Mouse (Mus musculus) monocyte, adult 2 months (primary cell): ENCODE measurements around the gene Bcl11b.

Experiments
- DNase-seq, 2 experiments: peaks; one replicate each; pipeline ENCODE4 v3.0.0; 2022; ENCODE audit warnings: low spot score in 2 of 2, low read depth in 1 of 2

The Bcl11b gene

DNA sequence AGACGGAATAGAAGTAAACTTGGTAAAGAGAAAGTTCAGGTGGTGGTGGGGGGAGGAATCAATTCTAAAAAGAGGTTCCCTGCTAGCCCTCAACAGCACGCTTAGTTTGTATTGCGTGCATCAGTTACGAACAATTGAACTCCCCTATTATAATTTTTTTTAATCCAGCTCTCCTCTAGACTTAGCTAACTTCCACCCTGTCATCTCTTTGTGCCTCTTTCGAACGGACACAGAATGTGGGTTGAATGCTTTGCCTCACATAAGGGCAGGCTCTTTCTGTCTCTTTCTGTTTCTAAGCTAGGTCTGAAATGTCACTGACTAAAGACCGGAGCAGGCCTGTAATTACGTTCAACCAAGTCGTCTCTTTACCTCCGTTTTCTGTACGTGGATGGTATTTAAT is 28.9 kb downstream of the Bcl11b start:
- DNase-seq = no peak

DNA sequence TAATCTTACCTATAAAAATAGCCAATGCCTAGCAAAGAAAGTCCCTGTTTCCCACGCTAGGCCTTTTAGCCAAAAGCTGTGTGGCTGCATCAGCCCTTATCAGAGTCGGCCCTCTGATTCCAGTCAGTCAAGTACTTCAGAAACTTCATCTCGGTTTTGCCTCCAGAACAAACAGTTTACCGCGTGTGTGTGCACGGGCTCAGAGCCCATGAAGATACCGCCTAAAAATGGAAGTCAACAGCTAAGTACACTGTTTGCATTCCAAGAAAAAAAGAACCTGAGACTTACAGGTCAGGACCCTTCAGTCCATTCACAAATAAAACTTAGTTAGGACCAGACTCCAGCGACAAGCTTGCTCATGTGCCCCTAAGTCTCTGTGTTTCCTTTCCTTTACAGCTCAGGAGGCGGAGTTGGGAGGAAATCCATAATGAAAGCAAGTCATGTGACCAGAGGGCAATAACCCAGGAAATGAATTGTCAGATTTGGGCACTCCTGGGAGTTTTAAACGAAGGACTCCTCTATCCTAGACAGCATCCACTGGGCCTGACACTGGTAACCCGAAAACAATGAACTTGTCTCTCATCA is 29.8 kb downstream of the Bcl11b start:
- DNase-seq = no peak

GRCm38 (mm10) chr12:107971081-107971780 is 32.2 kb downstream of the Bcl11b start:
- no peak for DNase-seq

DNA sequence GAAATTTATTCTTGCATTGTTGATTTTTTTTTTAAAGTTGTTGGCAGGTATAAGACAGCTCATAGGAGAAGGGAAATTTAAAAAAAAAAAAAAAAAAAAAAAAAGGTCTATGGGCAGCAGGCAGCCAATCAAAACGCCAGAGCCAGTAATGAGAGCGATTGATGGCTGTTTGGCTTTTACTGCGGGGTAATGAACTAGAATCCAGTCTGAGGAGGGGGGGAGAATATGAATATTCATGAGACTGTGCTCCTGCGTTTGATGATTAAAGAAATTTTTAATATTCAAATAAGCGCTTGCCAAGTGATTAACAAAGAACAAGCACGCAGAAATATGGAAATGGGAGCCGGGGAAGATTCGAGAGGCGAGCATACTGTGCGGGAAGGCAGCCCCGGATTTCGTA is 32.8 kb downstream of the Bcl11b start:
- DNase-seq = no peak

- DNase-seq = no peak
These were observed 33.5 kb downstream of the Bcl11b start for GRCm38 (mm10) chr12:107969841-107970371.

DNA sequence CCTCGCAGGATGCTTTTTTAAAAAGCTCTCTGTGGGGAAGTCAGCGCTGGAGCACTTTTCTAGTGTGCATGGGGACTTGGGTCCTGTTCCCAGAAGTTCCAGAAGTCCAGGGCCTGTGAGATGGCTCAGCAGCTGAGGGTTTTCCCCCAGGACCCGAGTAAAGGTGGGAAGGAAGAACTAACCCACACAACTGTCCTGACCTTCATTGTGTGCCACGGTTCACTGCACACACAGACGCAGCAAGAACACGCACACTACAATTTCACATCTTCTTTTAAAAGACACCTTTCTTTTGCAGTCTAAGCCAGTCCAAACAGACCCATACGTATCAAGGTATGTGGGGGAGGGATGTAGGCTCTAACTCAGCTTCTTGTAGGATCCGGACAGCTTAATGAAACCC is 34.3 kb downstream of the Bcl11b start:
- no peak for DNase-seq

- no peak for DNase-seq
These were observed 35.1 kb downstream of the Bcl11b start for GRCm38 (mm10) chr12:107968331-107968730.

DNA sequence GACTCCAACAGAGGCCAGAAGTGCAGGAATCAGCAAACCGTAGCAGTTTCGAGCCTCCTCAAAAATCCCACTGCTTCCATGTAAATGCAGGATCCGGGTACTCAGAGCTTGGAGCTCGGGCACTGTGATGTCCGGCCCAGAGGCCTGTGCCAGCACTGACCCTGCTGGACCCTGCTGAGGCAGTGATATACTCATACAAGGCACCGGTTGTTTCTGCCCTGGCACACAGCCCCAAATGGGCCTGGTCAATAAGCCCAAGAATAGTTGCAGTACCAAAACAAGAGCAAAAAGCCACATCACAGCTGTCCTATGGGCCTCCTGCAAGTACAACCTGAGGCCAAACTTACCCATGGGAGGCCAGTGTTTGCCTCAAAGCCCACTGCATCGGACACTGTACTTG is 36.4 kb downstream of the Bcl11b start:
- no peak for DNase-seq

DNA sequence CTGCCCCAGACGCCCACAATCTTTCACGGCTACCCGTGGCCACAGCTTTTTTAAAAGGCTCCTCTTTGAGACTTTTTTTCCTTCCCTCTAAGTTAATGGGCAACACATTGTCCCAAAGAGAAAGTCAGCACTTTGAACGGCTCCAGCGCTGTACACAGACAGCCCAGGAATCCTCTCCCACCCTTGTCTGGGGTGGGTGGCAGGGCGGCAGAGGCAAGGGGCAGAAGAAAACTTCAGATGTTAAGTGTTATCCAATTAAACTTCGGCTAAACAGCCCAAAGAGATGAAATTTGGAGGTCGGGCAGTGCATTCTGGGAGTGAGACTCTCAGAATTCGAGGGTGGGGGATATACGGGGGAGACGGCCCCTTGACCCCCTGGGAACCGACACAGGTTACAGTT is 38.3 kb downstream of the Bcl11b start:
- DNase-seq = no peak

DNA sequence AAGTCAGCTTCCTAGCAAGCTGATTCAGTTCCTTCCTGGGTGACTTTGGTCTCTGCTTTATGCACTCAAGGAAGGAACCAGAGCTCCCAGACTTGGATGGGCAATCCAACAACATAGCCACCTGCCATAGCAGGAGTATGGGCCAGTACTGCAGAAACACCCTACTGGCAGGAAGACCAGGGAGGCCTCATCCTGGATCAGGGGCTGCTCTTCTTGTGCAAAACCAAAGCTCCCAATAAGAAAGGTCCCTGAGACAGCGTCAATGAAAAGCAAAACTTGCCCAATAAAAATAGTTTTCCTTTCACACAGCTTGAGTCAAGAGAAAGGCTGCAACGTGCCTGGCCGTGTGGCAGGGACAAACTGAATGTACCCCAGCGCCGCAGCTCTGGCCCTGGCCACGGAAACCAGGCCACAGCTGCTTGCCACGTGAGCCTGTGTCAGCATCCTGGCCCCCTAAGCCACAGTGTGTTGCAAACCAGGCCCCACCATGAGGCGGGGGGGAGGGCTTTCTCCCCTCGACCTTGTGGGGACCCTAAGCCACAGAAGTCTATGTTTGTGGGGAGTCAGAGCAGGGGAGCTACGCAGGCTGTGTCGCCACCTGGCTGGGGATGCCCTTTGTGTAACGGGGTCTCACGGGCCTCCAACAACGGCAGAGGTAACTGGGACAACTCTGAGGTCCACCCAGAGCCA is 38.9 kb downstream of the Bcl11b start:
- DNase-seq = no peak

GRCm38 (mm10) chr12:107962852-107963251 is 40.5 kb downstream of the Bcl11b start:
- no peak for DNase-seq

GRCm38 (mm10) chr12:107961843-107962242 is 41.6 kb downstream of the Bcl11b start:
- DNase-seq = no peak

GRCm38 (mm10) chr12:107960789-107961491 is 42.5 kb downstream of the Bcl11b start:
- no peak for DNase-seq

GRCm38 (mm10) chr12:107960365-107960764 is 43.0 kb downstream of the Bcl11b start:
- no peak for DNase-seq

DNA sequence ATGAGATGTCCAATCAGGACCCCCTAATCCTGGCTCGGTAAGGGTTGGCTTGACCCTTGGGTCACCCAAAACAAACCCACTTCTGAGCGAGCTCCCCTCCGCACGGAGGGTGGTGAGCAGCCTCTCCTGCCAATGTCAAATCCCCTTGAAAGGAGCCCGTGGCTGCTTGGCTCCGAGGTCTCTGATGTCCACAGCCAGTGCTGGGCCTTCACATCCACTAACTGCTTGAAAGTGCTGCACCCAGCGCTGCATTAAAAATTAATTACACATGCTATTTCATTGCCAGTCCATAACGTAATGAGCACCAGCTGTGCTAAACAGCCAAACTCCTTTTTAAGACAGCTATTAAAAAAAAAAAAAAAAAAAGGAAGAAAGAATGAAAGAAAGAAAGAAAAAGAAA is 43.5 kb downstream of the Bcl11b start:
- DNase-seq = no peak

DNA sequence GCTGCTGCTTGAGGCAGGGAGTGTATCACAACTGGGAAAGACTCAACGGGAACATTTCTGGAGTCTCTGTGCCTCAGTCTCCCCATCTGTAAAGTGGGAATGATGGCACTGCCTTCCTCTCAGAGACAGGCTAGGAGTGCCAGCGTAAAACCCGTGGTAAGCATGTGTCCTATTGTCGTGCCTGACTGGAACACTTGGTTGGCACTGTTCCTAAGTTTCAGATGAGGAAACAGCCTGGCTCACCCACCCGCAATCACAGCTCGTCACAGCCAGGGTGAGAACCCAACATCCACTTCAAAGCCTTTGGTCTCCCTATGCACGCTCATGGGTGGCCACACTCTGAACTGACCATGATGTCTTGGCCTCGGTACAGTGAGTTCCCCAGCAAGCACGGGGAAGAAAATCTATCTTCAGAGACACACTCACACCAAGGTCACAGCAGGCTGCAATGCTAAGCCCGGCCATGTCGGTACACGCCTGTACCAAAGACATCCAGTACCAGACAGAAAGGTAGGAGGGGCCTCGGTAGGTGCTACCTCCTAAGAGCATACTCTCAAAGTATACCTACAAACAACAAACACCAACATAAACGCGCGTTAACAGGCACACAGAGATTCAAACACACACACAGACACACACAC is 50.2 kb downstream of the Bcl11b start:
- no peak for DNase-seq

DNA sequence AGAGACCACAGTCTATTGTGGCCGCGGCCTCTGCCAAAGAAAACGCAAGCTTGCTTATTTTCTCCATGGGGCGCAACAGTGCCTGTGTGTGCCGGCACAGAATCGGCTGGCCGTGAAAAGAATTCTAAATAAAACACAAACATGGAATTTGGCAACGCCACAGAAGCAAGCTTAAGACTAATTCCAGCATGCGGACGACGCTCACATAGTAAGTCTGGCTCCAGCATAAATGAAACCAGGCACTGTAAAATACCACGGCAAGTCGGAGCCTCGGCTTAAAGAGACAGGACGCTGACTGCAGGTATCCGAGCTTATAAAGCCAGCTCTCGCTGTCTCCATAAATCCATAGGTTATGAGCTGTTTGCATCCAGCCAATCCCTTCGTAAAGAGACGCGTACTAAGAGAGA is 51.1 kb downstream of the Bcl11b start:
- no peak for DNase-seq

- no peak for DNase-seq
These were observed 52.7 kb downstream of the Bcl11b start for GRCm38 (mm10) chr12:107950667-107951179.

DNA sequence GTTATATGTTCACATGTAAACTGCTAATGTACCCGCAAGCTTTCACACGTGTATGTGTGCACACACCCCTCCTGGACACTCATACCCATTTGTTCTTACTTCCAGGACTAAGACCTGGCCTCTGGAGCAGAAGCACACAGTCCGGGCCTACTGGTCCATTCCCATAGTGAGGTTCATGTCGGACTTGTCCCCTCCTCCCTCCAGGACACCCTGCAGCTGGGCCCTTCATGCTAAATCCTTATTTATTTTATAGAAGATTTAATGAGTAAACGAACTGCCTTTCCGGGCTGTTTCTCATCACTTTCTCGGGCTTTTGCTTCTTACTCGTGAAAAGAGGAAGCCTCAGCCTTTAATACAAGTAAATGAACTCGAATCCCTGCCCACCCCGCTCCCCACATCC is 54.0 kb downstream of the Bcl11b start:
- no peak for DNase-seq

DNA sequence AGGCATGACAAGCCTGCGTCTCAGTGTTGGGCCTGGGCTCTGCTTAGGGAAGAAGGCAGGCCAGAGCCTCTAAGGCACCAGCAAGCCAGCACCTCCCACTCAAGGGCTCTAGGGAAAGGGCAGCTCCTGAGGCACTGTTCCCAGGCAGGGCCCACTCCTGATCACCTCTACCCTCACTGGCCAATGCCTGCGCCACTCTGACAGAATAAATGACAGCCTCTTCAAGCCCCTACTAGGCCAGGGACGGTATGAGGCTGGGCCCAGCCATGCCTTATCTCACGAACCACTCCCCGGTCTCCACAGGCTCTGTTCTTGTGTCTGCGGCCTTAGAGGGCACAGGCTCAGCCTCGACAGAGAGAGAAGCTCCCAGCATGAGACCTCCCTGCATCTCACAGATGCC is 61.3 kb downstream of the Bcl11b start:
- DNase-seq = no peak

GRCm38 (mm10) chr12:107940774-107941173 is 62.6 kb downstream of the Bcl11b start:
- no peak for DNase-seq
